Mouse (Mus musculus) layer of hippocampus, adult 8-10 months (tissue): ENCODE measurements around the gene Gsx2. TPM values are rescaled to one million over a fixed set of nuclear protein-coding genes. Genes with fewer than 3 reads are reported as not detected.

Experiments used
- DNase-seq, 2 experiments: peaks; one replicate each; pipeline ENCODE4 v3.0.0; 2022; ENCODE audit warnings: low spot score in 2 of 2
- total RNA-seq, 4 experiments: library from RNA; stranded (reverse); gene quantifications; 2 replicates each; pipeline ENCODE4 v1.2.4; 2022

Gene Gsx2
- total RNA-seq, 4 experiments from 2014 or later, result 0.30 to 0.67 (median 0.37) TPM; not detected in 1

DNA sequence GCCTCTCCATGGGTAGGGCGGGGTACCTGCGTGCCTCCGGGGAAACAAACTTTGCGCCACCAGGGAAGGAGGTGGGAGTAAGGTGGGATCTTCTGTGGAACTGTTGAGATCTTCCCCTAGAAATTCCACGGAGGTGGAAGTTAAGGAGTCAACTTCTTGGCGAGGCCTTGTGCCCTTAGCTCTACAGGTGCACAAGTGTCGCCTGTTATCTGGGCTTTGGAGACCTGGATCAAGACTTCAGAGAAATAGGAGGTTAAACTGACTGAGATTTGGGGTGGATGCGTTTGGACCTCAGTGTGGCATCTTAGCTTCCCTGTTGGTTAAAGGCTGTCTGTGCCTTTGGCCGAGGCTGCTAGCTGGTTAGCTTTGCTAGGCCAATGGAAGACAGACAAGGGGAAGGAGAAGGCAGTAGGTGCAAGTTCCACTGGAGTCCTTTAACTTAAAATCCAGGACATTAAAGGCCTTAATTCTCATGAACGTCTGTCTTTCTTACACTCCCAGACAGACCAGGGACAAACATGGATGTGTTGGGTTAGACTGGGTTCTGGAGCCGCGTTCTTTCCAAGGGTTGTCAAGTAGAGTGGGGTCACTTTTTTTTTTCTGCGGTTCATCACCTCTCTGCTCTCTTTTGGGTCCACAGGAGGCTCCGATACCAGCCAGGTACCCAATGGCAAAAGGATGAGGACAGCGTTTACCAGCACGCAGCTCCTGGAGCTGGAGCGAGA, 1.1 kb downstream of the Gsx2 start:
- no peak for DNase-seq

DNA sequence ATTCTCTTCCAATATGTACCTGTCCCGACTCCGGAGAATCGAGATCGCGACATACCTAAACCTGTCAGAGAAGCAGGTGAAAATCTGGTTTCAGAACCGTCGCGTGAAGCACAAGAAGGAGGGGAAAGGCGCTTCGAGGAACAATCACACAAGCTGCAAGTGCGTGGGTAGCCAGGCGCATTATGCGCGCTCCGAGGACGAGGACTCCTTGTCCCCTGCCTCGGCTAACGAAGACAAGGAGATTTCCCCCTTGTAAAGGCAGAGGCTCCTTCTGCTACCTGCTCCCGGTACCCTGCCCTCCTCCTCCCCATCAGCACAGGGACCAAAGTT, 1.6 kb downstream of the Gsx2 start:
- no peak for DNase-seq

DNA sequence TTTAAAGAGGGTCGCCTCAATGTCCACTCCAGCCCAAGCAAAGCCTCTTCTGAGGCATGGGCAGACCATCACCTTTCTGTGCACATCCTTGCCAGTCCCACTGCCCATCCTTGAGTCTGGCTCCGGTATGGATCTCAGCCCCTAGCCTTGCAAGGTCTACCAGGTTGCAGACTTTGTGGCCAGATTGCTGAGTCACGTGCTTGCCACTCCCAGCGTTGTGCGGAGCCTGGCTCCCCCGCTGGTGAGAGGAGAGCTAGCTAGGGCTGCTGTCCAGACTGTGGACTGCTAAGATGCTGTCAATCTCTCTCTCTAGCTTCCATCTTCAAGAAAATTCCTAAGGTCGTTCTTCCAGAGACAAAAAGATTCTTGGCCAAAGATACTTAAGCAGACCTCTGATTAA, 4.2 kb downstream of the Gsx2 start:
- DNase-seq, result no peak

DNA sequence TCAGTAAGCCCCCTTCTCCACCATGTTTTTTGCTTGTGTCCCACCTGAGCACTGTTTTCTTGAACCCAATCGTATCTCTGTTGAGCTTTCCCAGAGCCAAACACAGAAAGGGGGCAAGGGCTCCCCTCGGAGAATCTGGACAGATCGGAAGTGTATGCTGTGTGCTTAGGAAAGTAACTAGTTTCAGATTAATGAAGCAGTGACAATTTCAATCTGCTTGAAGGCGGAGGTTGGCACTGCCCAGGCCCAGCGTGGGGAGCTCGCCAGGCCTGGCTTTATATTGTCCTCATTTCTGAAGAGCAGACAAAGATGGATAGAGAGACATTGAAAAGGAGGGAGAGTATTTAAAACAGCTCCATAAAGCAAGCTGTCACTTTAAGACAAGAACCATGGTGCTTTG, 7.0 kb downstream of the Gsx2 start:
- DNase-seq, result no peak

DNA sequence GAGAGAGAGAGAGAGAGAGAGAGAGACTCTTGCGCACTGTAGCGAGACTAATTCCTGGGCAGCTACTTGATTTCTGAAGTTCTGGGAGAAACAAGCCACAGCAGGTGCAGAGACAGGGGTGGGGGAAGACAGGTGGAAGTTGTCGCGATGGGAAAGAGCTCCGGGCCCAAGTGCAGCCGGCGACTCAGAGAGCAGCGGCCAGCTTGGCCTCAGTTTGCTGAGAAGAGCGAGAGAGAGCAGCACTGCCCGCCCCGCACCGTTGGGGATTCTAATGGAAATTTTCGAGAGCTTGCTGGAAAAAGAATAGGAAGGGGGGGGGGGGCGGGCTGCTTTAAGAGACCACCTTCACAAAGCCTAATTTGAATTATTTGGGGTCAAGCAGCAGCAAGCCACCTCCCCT, 7.7 kb downstream of the Gsx2 start:
- DNase-seq, result no peak

DNA sequence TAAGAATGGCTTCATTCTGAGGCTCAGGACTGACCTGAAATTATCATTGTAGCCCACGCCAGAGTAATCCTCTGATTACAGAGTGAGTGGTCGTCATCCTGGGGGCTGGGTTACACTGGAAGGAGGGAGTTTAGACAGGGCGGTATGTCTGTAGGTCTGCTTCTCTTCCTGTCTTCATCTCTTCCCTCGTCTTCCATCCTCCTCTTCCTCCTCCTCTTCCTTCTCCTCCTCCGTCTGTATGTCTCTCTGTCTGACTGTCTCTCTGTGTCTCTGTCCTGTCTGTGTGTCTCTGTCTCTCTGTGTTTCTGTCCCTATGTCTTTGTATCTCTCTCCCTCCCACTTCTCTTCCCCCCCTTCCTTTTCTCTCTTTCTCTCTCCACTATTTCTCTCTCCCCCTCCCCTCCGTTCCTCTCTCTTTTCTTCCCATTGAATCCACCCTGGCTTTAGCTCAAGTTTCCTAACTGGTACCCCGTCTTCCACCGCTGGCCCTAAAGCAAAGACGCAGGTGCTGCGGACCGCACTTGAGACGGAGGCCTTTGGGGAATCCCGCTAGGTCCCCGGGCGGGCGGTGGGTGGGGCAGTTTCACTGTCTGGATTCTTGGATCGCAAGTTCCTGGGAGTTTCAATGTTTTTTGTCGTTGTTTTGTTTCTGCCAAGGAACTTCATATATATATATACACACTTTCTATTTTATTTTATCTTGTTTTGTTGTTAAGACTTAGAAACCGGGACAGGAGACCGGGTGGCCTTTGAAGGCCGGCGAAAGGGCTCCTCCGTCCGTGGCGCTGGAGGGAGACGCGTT, 8.4 kb downstream of the Gsx2 start:
- DNase-seq, result no peak

DNA sequence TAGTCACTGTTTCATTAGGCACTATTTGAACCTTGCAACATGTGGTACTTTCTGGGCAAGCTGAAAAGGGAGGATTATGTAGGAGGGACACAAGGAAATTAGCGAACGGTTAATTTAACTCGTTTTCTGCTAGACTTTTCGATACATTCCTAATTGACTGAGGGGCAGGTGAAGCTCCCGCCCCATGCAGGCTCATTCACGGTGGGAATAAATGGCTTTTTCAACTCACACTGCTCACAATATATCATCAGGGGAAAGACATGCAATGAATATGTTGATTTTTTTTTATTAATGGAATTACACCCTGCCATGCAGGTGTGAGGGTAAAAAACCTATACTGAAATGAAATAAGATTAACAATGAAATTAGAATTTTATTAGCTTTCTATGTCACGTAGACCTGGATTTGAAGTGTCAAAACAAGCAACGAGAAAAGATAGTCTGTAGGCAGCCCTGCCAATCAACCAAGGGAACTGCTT, 9.0 kb downstream of the Gsx2 start:
- DNase-seq, result no peak

DNA sequence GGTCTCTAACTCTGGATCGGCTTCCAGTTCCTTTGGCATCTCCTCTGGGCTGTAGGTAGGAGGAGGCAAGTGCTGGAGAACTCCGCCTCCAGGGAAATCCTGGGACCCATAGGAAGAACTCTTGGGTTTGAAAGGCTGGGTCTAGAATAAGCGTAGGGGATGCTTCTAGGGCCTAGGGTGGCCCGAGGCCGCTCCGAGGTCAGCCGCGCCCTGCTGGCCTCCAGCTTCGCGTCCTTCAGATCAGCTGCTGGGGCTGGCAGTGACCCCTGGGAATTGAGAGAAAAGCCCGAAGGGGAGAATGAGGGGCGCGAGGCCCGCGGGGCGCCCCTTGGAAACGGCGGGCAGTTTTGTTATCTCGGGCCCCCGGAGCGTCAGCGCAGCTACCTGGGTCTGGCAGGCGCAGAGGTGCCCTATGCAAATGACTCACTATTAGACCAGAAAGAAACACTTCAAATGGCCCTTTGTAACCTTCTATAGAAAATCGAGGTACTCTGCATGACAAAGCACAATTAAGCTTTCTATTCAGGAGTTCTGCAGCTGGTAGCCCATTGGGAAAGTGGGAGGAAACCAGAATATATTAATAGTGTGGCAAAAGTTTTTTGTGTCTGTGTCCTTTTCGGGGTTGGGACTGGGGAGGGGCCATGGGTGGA, 9.6 kb downstream of the Gsx2 start:
- DNase-seq, result no peak

DNA sequence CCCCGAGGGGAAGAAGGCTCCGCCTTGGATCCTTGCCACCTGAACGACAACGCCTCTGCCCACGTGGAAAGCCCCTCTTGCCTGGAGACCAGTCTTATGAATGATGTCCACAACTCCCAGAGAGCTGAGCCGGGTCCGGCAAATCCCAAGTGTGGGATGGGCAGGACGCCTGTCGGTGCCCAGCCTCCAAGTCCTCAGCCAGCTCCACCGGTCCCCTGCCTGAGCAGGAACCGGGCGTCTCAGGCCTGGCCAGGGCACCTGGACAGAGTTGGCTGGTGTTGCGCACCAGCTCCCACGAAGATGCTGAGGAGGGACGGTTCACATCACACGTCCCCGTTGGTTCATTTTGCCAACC, 10.1 kb downstream of the Gsx2 start:
- no peak for DNase-seq

DNA sequence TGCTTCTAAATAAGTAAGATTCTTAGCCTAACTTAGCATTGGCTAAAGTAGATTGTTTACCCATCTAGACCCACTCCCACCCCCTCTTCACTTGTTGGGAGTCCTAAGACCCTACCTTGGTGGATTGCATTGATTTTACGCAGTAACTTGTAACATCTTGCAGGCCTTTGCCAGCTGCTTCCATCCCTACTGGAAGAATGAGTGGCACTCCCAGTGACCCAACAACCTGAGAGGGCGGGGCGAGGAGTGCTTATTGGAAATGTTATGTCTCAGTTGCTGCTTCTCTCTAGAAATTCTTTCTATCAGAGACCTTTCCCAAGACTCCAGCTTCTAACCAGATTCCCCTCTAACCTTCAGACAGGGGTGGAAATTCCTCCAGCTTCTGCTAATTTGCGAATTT, 10.5 kb downstream of the Gsx2 start:
- no peak for DNase-seq

DNA sequence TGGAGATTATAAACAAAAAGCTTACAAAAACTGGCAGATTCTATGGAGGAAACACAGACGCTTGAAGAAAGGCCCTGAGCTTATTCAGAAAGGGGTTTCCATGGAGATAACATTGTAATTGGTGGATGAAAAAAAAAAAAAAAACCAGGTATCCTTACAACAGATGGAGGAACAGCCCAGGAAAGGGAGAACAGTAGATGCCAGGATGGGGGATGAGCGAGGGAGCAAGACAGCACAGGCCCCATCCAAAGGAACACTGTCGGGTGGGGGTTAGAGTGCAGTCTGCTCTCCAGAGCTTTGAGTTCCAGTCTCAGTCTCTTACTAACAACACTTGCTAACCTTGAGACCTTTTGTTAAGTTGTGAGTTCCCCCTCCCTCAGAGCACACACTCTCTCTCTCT, 31.1 kb downstream of the Gsx2 start:
- DNase-seq, result no peak

DNA sequence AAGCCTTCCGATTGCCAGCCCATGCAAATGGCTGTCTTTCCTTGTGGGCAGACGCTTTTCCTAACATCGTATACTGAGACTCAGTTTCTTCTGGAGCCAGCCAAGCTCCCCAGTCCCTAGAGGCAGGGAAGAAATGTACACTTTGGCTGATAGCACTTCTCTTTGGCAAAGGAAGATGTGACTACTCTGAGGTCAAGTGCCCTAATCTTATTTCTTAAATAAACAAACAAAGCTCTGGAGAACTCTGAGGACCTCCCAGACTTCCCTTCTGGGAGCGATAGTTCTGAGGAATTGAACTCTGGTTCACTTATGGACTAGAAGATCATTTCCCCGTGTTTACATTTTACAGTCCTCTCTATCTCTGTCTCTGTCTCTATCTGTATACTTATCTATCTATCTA, 34.0 kb downstream of the Gsx2 start:
- no peak for DNase-seq

DNA sequence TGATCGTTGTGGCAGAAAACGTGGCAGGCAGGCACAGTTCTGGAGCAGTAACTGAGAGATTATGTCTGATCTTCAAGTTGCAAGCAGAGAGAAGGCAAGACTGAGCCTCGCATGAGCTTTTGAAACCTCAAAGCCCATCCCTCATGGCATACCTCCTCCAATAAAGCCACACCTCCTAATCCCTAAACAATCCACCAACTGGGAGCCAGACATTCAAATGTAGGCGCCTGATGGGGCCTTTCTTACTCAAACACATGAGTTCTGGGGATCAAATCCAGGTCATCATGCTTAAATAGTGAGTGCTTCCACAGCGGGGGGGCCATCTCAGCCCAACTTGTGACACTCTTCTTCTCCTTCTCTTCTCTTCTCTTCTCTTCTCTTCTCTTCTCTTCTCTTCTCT, 36.4 kb downstream of the Gsx2 start:
- no peak for DNase-seq

DNA sequence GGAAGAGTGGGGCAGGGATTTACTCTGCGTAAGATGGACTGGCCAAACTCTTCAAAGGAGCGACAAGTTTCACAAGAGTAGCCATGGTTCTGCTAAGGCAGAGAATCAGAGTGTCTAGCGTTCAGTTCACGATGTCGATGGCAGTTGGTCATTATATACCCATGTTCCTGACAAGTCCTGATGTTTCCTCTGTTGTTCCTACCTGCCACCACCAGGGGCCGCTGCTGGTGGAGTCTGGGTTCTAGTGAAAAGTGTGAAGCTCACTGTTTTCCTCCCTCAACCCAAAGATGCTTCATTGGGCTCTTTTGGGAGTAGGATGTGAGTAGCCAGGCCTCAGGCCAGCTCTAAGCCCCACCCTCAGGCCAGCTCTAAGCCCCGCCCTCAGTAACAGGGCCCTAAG, 43.4 kb downstream of the Gsx2 start:
- DNase-seq, result no peak

DNA sequence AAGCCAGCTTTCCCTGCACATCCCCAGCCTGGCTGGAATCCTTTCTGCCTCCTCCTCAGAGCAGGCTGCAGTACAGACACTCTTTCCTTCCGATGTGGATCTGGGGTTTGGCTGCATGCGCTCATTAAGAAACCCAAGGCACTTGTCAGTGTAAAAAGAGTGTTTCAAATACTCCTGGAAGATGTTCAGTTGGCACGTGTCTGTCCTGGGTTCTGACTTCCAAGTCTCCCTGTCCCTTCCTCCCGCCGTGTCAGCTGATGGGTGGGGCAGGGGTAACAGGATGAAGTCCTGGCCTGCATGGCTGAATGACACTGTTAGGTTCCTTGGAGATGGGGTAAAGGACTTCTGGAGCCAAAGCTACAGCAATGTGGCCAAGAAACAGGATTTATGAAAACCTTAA, 46.2 kb downstream of the Gsx2 start:
- DNase-seq, result peak; percentile 6 to 9

Other genes with a start within 250 kb of the Gsx2 start
- gene Chic2, start 30.8 kb upstream of the Gsx2 start, total RNA-seq, result 10 to 100 TPM; 17.7 to 23.0 (median 20.5) TPM
- 10 to 100 TPM; 35.8 to 45.2 (median 38.4) TPM for gene Pdgfra, start 76.7 kb downstream of the Gsx2 start, total RNA-seq